Mouse (Mus musculus) cerebellum, adult 11-12 months (tissue): ENCODE data around the gene D130043K22Rik.

Experiments used
- DNase-seq: peaks from one replicate; pipeline ENCODE4 v3.0.0; 2022

Gene D130043K22Rik

GRCm38 (mm10) chr13:24903412-24903811 is 58.5 kb downstream of the D130043K22Rik start:
- DNase-seq, result no peak

GRCm38 (mm10) chr13:24905422-24905821 is 60.5 kb downstream of the D130043K22Rik start:
- DNase-seq, result no peak

- DNase-seq, result no peak
These were observed 62.1 kb downstream of the D130043K22Rik start for GRCm38 (mm10) chr13:24906831-24907570.

GRCm38 (mm10) chr13:24909112-24909511 is 64.2 kb downstream of the D130043K22Rik start:
- no peak for DNase-seq

GRCm38 (mm10) chr13:24913576-24913975 is 68.6 kb downstream of the D130043K22Rik start:
- DNase-seq, result no peak

GRCm38 (mm10) chr13:24914915-24915314 is 70.0 kb downstream of the D130043K22Rik start:
- no peak for DNase-seq

DNA sequence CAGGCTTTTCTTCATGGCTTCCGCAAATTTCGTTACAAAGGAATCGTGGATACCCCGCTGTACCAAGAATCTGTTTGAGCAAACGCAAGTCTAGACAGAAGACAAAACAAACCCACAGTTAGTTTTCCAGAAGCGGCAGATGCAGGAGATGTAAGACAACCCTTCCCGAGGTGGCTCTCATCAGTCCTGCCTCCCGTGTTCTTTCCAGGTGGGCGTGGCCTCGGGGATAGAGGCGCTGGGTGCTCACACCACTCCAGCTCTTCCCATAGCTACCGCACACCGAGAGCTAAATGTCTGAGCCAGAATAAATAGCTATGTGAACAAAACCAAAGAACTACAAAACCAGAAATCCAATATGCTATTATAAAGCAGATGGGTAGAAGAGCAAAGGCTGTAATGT is 70.9 kb downstream of the D130043K22Rik start:
- no peak for DNase-seq

DNA sequence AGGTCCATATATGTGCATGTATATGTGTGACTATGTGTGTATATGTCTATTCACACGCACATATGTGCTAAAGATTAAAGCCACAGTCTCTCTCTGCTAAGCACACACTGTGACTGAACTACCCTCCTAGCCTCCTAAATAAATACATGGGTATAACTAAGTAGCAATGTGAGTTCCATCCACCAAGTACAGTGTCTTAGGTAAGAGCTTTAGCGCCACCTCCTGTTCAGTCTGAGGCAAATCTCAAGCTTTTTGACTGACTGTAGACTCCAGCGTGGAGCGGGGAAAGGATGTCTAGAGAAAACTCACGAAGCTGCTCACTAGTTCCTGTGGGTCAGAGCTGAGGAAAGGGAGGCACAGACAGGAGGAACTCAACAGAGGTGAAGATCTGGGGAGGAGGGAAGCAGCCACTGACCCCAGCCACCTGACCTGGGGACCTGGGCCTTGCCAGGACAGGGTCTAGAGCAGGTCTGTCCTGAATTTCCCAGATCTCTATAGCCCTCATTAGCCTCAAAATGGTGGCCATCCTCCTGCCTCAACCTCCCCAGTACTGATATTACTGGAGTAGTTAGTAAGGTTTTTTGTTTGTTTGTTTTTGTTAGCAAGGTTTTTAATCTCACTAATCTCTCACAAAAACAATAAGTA is 75.5 kb downstream of the D130043K22Rik start:
- peak; percentile 8 for DNase-seq

DNA sequence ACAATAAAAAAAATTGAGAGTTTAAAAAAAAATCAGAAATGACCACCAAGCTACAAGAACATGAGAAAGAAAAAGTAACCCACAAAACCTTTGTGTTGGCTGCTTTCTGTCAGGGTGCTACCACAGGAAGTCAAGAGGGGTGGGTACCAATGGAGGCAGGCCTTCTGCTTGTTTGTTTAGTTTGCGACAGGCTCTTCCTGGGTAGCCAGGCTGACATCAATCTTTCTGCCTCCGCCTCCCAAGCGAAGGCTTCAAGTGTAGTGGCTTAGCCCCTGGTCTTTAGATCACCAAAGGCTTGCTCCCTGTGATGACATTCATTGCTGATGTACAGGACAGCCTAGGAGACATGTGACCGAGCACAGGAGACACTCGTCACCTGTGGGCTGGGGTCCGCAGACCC is 76.3 kb downstream of the D130043K22Rik start:
- no peak for DNase-seq

DNA sequence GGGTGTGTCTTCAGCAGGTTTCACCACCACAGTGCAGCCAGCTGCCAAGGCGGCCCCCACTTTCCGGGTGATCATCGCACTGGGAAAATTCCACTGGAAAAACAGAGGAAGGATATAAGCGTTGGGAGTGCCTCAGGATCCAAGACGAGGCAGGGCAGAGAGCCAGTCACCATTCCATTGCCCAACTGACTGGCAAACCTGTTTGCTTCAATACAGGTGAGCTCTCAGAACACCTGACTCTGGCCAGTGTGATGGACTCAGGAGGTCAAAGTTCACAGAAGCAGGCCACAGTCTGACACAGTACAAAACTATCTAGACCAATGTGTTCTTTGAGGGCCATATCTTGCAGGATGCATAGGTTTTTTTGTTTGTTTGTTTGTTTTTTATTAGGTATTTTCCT is 79.1 kb downstream of the D130043K22Rik start:
- DNase-seq, result no peak

DNA sequence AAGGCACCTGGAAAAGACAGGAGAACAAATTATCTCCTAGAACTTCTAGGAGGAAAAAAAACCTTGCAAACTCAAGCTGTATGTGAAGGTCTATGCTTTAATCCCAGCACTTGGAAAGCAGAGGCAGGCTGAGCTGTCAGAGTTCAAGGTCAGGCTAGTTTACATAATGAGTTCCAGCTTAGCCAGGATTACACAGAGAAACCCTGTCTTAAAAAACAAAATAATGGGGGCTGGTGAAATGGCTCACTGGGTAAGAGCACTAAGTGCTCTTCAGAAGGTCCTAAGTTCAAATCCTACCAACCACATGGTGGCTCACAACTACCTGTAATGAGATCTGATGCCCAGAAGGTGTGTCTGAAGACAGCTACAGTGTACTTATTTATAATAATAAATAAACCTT is 85.7 kb downstream of the D130043K22Rik start:
- no peak for DNase-seq

DNA sequence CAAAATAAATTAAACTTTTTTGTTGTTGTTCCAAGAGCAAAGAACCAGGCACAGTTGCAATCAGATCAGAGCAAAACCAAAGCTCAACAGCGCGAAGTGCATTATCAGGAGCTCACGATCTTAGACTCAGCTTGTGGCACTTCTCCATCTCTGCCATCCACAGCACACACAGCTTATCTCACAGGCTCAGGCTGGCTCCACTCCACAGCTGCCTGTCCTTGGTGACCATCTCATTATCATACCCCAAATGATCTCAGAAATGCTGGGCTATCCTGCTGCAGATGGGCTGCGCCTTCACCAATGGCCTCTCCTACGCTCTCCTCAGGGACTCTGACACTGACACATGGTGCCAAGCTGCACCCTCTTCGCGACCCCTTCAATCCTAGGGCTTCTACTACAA is 88.3 kb downstream of the D130043K22Rik start:
- peak; percentile 6 for DNase-seq

GRCm38 (mm10) chr13:24936772-24937107 is 91.8 kb downstream of the D130043K22Rik start:
- no peak for DNase-seq

DNA sequence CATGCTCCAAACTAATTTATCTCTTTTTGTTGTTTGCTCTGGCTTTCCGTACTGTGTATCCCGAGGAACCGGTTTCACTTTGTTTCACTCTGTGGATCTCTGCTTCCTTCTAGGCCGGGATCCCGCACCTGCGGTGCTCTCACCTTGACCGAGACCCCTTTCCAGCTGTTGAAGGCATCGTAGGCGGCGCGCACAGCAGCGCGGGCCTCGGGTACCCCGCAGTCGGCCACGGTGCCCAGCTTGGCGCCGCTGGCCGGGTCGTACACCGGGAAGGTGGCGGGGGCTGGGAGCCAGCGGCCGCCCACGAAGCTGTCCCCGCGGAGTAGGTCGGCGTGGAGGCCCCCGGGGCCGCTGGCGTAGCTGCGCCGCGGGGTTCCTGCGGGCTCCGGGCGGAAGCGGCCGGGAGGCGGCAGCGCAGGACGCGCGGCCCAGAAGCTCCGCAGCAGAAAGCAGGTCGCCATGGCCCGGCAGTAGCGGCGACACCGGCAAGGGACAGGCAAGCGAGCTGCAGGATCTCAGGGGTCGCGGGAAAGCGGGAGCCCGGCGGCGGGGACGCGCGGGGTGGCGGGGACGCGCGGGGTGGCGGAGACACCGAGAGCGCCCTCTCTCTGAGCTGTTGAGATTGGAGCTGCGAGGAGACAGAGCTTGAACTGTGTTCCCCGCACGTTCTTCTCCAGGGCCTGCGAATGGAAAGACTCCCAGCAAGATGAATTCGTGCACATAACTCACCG is 92.3 kb downstream of the D130043K22Rik start, which contains the start of gene Aldh5a1:
Aldh5a1 (minus strand) TSS at position 554 of the 731 bp plus-strand sequence.
- DNase-seq, result peak; percentile 81

DNA sequence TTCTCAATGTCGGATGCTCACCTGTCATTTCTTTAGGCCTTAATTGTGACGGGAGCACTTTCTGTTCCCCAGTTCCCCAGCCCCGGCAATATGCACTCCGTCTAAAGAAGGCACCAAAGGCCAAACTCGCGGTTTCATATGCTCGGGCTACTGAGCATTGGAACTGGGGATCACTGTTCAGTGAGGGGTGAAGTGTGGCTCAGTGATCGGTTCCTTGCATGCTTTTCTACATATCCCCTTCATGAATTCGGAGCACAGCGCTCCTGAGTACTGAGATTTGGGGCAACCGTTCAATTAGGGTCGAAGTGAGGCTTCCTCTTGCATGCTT is 92.9 kb downstream of the D130043K22Rik start:
- no peak for DNase-seq

- peak; percentile 73 for DNase-seq
These were observed 93.7 kb downstream of the D130043K22Rik start for GRCm38 (mm10) chr13:24938683-24939082.

DNA sequence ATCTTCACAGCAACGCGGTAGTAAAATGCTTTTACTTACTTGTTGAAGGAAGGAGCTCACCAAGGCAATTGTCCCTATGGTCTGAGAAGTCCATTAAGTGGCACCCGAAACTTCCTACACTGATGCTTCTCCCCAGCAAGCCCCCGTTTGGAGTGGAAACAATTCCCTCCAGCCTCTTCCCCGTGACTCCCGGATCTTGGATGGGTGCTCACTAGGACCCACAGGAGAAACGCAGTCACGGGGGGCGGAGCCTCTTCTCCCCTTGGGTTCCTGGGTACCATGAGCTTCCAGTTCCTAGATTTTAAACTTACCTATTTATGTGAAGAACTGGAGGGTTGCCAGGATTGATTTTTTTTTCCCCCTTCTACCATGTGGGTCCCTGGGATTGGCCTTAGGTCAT is 94.5 kb downstream of the D130043K22Rik start:
- peak; percentile 35 for DNase-seq

DNA sequence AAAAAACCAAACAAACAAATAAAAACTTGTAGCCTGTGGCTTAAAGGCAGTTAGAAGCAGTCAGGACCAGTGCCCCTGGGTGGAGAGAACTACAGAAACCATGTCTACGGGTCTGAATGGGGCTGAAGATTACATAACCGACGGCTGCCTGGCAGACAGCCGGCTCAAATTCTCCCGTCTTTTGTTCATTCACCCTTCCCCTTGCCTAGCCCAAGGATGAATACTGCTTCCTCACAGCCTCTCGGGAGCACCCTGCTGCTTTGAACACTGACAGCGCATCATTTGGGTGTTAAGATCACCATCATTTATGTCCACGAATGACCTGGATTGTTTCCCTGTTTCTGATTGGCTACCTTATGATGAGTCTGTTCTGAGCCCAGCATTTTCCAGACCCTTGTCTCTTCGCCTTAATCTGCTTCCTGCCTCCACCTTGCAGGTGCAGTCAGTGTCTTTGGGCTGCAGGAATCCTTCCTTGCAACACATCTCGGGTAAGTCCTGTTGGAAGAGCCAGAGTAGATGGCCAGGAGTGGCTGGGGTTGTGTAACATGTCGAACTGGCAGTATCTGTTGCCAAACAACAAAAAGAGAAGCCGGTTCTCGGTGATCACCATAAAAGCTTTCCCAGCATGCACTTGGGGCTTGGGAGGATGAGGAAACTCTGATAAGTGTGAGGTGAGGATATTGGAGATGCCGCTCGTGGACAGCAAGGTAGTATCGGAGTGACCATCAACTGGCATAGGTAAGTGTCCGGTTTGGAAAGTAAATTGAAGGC is 97.8 kb downstream of the D130043K22Rik start, which contains the start of gene Gpld1:
Gpld1 (plus strand) TSS at position 641 of the 771 bp plus-strand sequence.
- peak; percentile 42 for DNase-seq

DNA sequence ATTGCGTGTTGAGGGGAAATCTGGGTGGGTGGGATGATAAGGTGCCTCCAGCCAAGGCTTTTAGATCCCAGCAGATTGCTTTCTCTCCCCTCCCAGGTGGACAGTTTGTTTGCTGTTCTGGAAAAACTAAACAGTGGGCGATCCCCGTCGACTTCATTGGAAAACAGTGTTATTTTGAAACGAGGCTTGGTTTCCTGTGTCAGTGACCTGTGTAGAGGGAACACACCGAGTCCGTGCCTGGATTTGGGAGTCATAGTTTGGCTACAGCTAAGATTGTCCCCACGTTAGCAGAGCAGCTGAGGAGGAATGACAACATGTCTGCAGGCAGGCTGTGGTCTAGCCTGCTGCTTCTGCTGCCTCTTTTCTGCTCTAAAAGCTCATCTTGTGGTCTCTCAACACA is 98.4 kb downstream of the D130043K22Rik start:
- no peak for DNase-seq

DNA sequence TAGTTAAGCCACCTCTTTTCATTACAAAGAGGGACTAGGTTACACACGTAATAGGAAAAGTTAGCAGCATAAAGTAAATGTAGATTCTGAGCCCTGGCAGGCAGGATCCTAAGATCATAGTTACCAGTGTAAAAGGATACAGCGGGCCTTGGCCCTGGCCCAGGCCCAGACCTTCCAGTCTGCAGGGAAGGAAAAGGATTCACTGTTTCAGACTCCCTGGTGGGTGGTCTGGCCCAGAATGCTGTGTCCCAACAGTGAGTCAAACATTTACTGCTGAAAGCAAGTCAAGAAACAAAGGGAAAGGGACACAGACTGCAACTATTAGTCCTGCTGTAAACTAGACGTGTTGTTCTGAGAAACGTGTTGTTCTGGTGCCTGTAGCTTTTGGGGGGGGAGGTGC is 100.6 kb downstream of the D130043K22Rik start:
- peak; percentile 28 for DNase-seq

DNA sequence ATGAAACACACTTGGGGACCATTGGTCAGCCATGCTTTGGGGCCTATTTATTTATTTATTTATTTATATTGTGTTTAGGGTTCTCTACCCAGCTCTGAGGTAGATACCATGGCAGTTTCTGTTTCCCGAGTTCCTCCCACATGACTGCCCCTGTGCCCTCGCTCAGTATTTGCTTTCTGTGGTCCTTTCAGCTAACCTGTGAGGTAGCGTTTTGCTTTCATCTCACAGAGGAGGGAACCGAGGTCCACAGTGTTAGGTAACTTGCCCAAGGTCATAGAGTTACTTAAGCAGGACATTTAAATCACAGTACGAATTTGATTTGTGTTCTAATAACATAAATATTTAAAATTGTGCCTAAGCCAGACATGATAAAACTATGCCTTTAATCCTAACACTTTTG is 102.2 kb downstream of the D130043K22Rik start:
- DNase-seq, result no peak

DNA sequence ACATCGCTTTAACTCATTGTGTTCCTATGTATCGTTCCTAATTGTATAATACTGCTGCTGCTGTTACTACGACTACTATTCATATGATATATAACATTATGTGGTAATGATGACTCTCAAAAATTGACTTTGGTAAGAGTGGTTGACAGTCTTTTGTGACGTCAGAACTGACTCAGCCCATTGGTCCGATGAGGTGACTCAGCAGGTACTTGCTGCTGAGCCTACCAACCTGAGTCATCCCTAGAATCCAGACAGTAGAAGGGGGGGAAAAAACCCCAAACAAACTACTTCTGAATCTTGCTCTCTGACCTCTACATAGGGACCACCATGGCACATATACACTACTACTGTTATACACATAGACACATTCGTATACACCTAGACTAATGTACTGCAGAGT is 103.9 kb downstream of the D130043K22Rik start:
- DNase-seq, result no peak
